In the genomic region with DNA sequence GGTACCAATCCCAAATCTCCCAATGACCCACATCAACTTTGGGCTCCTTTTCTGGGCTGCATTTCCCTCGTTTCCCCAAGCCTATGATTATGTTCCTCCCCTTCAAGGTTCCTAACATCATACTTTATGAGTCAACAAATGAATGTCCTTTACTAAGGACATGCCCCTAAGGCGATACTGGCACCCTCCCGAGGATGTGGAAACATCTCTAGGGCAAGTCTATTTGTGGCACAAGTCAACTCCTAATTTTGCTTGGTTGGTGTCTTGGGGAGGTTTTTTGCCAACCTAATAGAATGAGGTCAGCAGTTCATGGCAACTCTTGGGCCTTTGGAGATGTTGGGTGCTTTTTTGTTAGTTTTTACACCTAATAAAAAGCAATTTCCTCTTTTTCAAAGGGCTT, we compare ENCODE assay signal across 15 mouse cellular contexts.
A peak's percentile ranks its signal among the peaks of the same experiment; 100 is the strongest.
DNase-seq lines count a peak whose midpoint lies in the region.
"Had no signal": no experiment of that assay in that cellular context is flagged by ENCODE, and none has a peak within 500 bp of the region (broad histone marks: within the 10 kb centered on the region; RNA-seq: fewer than 3 reads in every experiment).

No protein-coding gene starts in this region.

- DNase-seq in adrenal gland, adult (ENCODE audit: inconsistent age in 2 of 2, low spot score in 1 of 2), result peak; percentile 22 to 81
- DNase-seq in adrenal gland, postnatal 4 days (ENCODE audit: low spot score in 2 of 2), result no peak
- peak; percentile 43 for DNase-seq in adrenal gland, postnatal 10 days
- DNase-seq in adrenal gland, postnatal 36 days, result peak; percentile 46 to 72
- DNase-seq in urinary bladder, postnatal 36 days (ENCODE audit: low spot score in 2 of 2), result no peak
- DNase-seq in layer of hippocampus, adult 9-10 months (ENCODE audit: low spot score), result no peak
- DNase-seq: cerebellum, adult 11 months; cerebellum, adult 2 months; cerebellum, adult 9-11 months; cerebellum, postnatal 25 days; gastrocnemius, postnatal 10 days; gastrocnemius, postnatal 36 days; heart, adult 2 months; heart, postnatal 14 days; heart, postnatal 4 days had no signal

Comparison
In these comparisons a context has a peak if more than half of its experiments do, and no peak if none do; other contexts are left out.
1. DNase-seq: peak in adrenal gland, adult (2 of 2), adrenal gland, postnatal 10 days (single experiment) and adrenal gland, postnatal 36 days (2 of 2); none in adrenal gland, postnatal 4 days (0 of 2), urinary bladder, postnatal 36 days (0 of 2) and layer of hippocampus, adult 9-10 months (single experiment).